Mouse (Mus musculus) heart, postnatal 0 days (tissue): ENCODE measurements around the gene Slc8a3. TPM values are rescaled to one million over a fixed set of nuclear protein-coding genes. Genes with fewer than 3 reads are reported as not detected.

Experiments used
- ATAC-seq: fragments of 200-750 bp; cut with Nextera tagmentation; 2 replicates; pipeline ENCODE4 v1.8.0; 2017; ENCODE audit warnings: low read depth, moderate number of reproducible peaks, moderate library complexity; ENCODE audit not compliant: insufficient read depth
- DNase-seq: peaks from one replicate; pipeline ENCODE4 v3.0.0-alpha.2; 2016; ENCODE audit warnings: low spot score
- H3K27ac ChIP-seq: fragments of 300-500 bp; sonication (generic); 2 replicates; pipeline ENCODE4 v1.5.1; 2014; ENCODE audit warnings: low read depth, mild to moderate bottlenecking
- H3K27me3 ChIP-seq: fragments of 300-500 bp; sonication (generic); 2 replicates; pipeline ENCODE4 v1.6.1; 2014; ENCODE audit warnings: low read length, mixed read lengths; ENCODE audit not compliant: control insufficient read depth, insufficient read depth
- H3K36me3 ChIP-seq: fragments of 300-500 bp; sonication (generic); replicated peaks from 2 replicates; pipeline ENCODE4 v1.6.1; 2014; ENCODE audit warnings: low read length, mixed read lengths; ENCODE audit not compliant: control insufficient read depth, insufficient read depth
- H3K4me1 ChIP-seq: fragments of 300-500 bp; sonication (generic); 2 replicates; pipeline ENCODE4 v1.6.1; 2014; ENCODE audit warnings: antibody characterized with exemption; ENCODE audit not compliant: control insufficient read depth, insufficient read depth
- H3K4me2 ChIP-seq: fragments of 300-500 bp; sonication (generic); 2 replicates; pipeline ENCODE4 v1.6.1; 2014; ENCODE audit warnings: low read depth, mild to moderate bottlenecking, low read length, moderate library complexity
- H3K4me3 ChIP-seq: fragments of 300-500 bp; sonication (generic); 2 replicates; pipeline ENCODE4 v1.5.1; 2014; ENCODE audit warnings: low read depth, low read length
- H3K9ac ChIP-seq: fragments of 300-500 bp; sonication (generic); replicated peaks from 2 replicates; pipeline ENCODE4 v1.6.1; 2014; ENCODE audit warnings: low read depth, low read length, mixed read lengths
- H3K9me3 ChIP-seq: fragments of 300-500 bp; sonication (generic); replicated peaks from 2 replicates; pipeline ENCODE4 v1.6.1; 2016; ENCODE audit warnings: low read length; ENCODE audit not compliant: control insufficient read depth
- CTCF ChIP-seq: IDR thresholded peaks from 2 replicates; pipeline ENCODE4 v1.5.1; 2016; ENCODE audit warnings: antibody characterized with exemption, control low read depth, low read depth
- EP300 ChIP-seq: IDR thresholded peaks from 2 replicates; pipeline ENCODE4 v1.6.1; 2016; ENCODE audit warnings: antibody characterized with exemption, low read depth
- WGBS: fragments of 180-500 bp; shearing (Covaris S2); extraction: QIAGEN DNeasy Blood & Tissue Kit; methylation state at CpG from one replicate; pipeline ENCODE4 v1.1.7; 2014; 5-methylcytosine and 5-hydroxymethylcytosine counted together
- microRNA-seq: library from miRNA; unstranded; fragments of <30 nt; microRNA quantifications from one replicate; pipeline ENCODE4, GENCODE M21; 2016
- polyA plus RNA-seq: library from polyadenylated mRNA; unstranded; fragments of >200 nt; fragmentation: Nextera tagmentation; extraction: Ambion mirVana; gene quantifications from 2 replicates; pipeline ENCODE4 v1.2.1, GENCODE M21; 2015
- total RNA-seq: library from RNA; depleted of rRNA; stranded (reverse); fragments of >200 nt; gene quantifications from 2 replicates; pipeline ENCODE4 v1.2.3, GENCODE M21; 2014; ENCODE audit warnings: low replicate concordance; rRNA removed

Slc8a3 gene
- total and polyA plus RNA-seq, 2 experiments from 2014 or later, result 0.15 TPM; not detected in 1

- no peaks in the 10 kb centered on the region for H3K27me3 ChIP-seq
- H3K9ac ChIP-seq, result no peak overlapping the region
- peak; percentile 41; the same call in 1 of the 2 replicates for ATAC-seq
- no peak overlapping the region for H3K4me3 ChIP-seq
- peak; percentile 44 for DNase-seq
- no peak overlapping the region for H3K27ac ChIP-seq
- no peaks in the 10 kb centered on the region for H3K36me3 ChIP-seq
- WGBS, result 45% methylated on average over 2 of the region's 2 CpGs
- no peaks in the 10 kb centered on the region for H3K9me3 ChIP-seq
- no peaks in the 10 kb centered on the region for H3K4me1 ChIP-seq
- no peak overlapping the region for H3K4me2 ChIP-seq
- no peak for TF ChIP-seq CTCF
- no peak for TF ChIP-seq EP300
Observed at GRCm38 (mm10) chr12:81152082-81152481, 180.9 kb downstream of the Slc8a3 start.

GRCm38 (mm10) chr12:81150917-81151316 lies 182.1 kb downstream of the Slc8a3 start:
- no peak overlapping the region for H3K4me3 ChIP-seq
- peak; percentile 60 for DNase-seq
- peak; percentile 53 for ATAC-seq
- no peak overlapping the region for H3K4me2 ChIP-seq
- 66% methylated on average over 5 of the region's 5 CpGs for WGBS
- no peak for TF ChIP-seq CTCF
- no peak for TF ChIP-seq EP300
- no peak overlapping the region for H3K27ac ChIP-seq
- no peaks in the 10 kb centered on the region for H3K4me1 ChIP-seq
- no peaks in the 10 kb centered on the region for H3K27me3 ChIP-seq
- no peaks in the 10 kb centered on the region for H3K9me3 ChIP-seq
- no peaks in the 10 kb centered on the region for H3K36me3 ChIP-seq
- H3K9ac ChIP-seq, result no peak overlapping the region

GRCm38 (mm10) chr12:81147956-81148355 lies 185.0 kb downstream of the Slc8a3 start:
- TF ChIP-seq CTCF, result no peak
- no peak for TF ChIP-seq EP300
- H3K4me2 ChIP-seq, result no peak overlapping the region
- H3K9ac ChIP-seq, result no peak overlapping the region
- peaks cover 6% of the 10 kb centered on the region; the same call in 1 of the 2 replicates for H3K4me1 ChIP-seq
- no peak overlapping the region for H3K4me3 ChIP-seq
- no peaks in the 10 kb centered on the region for H3K36me3 ChIP-seq
- ATAC-seq (no peak), DNase-seq (no peak)
- WGBS, result 88% methylated on average over 6 of the region's 6 CpGs
- no peaks in the 10 kb centered on the region for H3K9me3 ChIP-seq
- no peaks in the 10 kb centered on the region for H3K27me3 ChIP-seq
- H3K27ac ChIP-seq, result no peak overlapping the region

Small RNA genes lying within 50 kb of the gene (microRNA-seq; reads per million reads assigned to microRNA genes)
- 0.71 reads per million for gene Mir3067

Other genes with a start within 250 kb of the Slc8a3 start
- not detected in 2 replicates for gene Gm4787, start 46.3 kb upstream of the Slc8a3 start, total RNA-seq
- gene Gm4787, start 46.3 kb upstream of the Slc8a3 start, polyA plus RNA-seq, result 0.05 and 0.07 TPM in 2 replicates
- 0.43 and 1.5 TPM in 2 replicates for gene Adam4, start 88.8 kb upstream of the Slc8a3 start, total RNA-seq
- 0.11 and 0.22 TPM in 2 replicates for gene Adam4, start 88.8 kb upstream of the Slc8a3 start, polyA plus RNA-seq
- 52.6 and 57.9 TPM in 2 replicates for gene Cox16, start 151.9 kb upstream of the Slc8a3 start, total RNA-seq
- 131 and 149 TPM in 2 replicates for gene Cox16, start 151.9 kb upstream of the Slc8a3 start, polyA plus RNA-seq
- 43.6 and 46.5 TPM in 2 replicates for gene Gm20498, start 199.7 kb upstream of the Slc8a3 start, total RNA-seq
- 25.4 and 27.8 TPM in 2 replicates for gene Gm20498, start 199.7 kb upstream of the Slc8a3 start, polyA plus RNA-seq
- 17.2 and 58.7 TPM in 2 replicates for gene Synj2bp, start 199.7 kb upstream of the Slc8a3 start, total RNA-seq
- gene Synj2bp, start 199.7 kb upstream of the Slc8a3 start, polyA plus RNA-seq, result 25.7 and 26.0 TPM in 2 replicates
- gene Adam21, start 235.3 kb upstream of the Slc8a3 start, total RNA-seq, result 0.04 TPM in 1 of 2 replicates, not detected in the other
- 0.04 TPM in 1 of 2 replicates, not detected in the other for gene Adam21, start 235.3 kb upstream of the Slc8a3 start, polyA plus RNA-seq